Mouse (Mus musculus) heart, adult 18-20 months (tissue): ENCODE measurements around the gene Tango2. TPM values are rescaled to one million over a fixed set of nuclear protein-coding genes. Genes with fewer than 3 reads are reported as not detected.
A peak's percentile ranks its signal among the peaks of the same experiment; 100 is the strongest.

Experiments
- DNase-seq, 2 experiments: peaks; one replicate each; pipeline ENCODE4 v3.0.0; 2021 to 2022; ENCODE audit warnings: mixed read lengths in 1 of 2
- long read RNA-seq, 2 experiments: library from polyadenylated mRNA; stranded (forward); transcript quantifications; one replicate each; pipeline ENCODE4 v2.0.0; 2021
- total RNA-seq, 2 experiments: library from RNA; stranded (reverse); gene quantifications; 2 replicates each; pipeline ENCODE4 v1.2.3; 2021

Tango2 gene
- total RNA-seq: 100 to 1,000 TPM; 170 to 176 TPM
- long read RNA-seq, experiment 1, transcript Tango2-201 (9 exons, 1,622 nt): major isoform, 187 of 521 reads
- long read RNA-seq, experiment 1, partial matches to known transcripts: 214 of 521 reads
- long read RNA-seq, experiment 1, other reads (novel, unspliced or antisense): 119 of 521 reads
- long read RNA-seq, experiment 2, transcript Tango2-201 (9 exons, 1,622 nt): major isoform, 106 of 272 reads
- long read RNA-seq, experiment 2, partial matches to known transcripts: 99 of 272 reads
- long read RNA-seq, experiment 2, other reads (novel, unspliced or antisense): 67 of 272 reads

DNA sequence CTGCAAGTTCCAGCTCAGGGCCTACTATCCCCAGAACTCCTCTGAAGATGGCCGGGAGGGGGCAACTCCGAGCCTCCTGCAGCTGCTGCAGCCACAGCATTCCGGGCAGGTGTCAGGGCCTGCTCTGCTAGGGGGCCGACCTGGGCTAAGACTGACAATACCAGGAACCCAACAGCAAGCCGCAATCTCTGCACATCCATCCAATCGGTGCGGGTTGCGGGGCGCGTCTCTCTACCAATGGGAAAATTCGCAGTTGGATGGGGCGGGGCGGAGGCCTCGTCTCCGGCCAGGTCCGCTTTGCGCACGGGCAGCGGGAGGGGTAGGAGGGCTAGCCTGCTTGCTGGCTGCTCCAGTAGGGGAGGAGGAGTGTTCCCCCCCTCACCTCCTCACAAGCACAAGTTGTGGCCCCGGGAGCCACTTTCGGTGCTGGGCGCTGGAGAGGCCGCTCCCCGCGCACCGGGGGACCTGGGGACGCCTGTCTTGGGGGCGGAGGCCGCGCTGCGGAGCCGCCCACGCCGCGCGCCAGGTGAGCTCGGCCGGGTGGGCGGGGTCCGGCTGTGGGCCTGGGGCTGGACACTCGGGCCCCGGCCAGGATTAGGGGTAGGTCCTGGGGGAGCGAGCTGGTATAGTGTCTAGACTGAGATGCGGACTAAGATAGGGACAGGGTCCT lies at the start of gene Tango2, which contains the start of gene Arvcf:
Gene Tango2, minus strand, starts transcription at position 173 of the 670 bp plus-strand sequence.
Gene Arvcf, plus strand, starts transcription at position 252 of the 670 bp plus-strand sequence.
- DNase-seq: peak; percentile 90 to 93

DNA sequence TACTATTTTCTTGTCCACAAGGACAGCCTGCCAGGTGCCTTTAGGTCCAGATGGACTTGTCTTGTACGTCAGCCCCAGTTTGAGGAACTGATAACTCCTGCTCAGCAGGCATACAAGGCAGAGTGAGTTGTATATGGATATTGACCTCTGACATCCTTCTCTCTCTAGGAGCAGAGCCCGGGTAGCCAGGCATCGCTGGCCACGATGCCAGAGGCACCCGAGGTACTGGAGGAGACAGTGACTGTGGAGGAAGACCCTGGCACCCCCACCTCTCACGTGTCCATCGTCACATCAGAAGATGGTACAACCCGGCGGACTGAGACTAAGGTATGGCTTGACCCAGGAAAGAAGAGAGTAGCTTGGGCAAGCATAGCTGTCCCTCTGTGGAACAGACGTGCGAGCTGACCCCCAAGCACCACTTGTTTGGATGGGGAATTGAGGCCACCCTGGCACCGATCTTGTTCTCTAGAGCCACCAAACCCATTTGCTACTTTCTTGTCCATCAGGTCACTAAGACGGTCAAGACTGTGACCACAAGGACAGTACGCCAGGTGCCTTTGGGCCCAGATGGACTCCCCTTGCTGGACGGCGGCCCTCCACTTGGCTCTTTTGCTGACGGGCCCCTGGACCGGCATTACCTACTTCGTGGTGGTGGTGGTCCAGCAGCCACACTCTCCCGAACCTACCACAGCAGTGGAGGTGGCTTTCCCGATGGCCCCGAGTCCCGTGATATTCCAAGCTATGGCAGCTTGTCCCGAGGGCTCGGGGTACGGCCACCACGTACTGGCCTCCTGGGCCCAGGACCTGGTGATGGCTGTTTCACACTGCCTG lies 49.1 kb upstream of the Tango2 start:
- DNase-seq: no peak

DNA sequence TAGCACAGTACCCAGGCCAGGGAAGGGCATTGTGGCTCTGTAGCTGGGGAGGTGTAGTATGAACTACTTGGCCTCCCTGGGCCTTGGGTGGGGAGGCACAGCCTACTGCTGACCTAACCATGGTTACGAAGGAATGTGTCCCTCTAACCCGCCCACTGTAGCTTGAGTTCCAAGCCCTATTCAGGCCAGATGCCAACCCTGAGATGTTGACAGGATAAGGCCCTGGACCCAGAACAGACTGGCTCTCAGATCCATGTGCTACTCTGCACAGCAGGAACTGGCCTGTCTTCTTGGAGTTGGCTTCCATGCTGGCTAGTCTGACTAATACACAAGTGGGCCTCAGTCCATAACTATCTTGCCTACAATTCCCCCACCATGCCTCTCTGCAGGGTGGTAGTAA lies 48.3 kb upstream of the Tango2 start:
- peak in 1 of 2 experiments; percentile 56 for DNase-seq

DNA sequence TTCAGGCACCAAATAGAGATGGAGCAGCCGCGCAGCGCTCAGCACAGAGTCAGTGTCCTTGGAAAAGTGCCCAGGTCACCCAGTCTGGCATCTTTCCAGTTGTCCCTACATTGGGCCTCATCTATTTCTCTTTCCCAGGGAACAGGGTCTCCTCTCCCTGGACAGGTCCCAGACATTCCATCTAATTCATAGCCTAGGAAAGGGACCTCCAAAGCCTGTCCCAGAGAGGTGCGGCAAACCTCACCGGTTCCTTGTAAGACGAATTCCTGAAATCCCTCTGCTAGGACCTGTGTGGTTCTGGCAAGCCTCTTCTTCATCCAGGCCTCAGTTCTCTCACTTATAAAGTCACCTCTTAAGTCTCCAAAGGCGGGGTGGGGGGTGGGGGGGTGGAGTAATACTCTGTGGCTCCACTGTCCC lies 47.7 kb upstream of the Tango2 start:
- DNase-seq: peak; percentile 53 to 76

DNA sequence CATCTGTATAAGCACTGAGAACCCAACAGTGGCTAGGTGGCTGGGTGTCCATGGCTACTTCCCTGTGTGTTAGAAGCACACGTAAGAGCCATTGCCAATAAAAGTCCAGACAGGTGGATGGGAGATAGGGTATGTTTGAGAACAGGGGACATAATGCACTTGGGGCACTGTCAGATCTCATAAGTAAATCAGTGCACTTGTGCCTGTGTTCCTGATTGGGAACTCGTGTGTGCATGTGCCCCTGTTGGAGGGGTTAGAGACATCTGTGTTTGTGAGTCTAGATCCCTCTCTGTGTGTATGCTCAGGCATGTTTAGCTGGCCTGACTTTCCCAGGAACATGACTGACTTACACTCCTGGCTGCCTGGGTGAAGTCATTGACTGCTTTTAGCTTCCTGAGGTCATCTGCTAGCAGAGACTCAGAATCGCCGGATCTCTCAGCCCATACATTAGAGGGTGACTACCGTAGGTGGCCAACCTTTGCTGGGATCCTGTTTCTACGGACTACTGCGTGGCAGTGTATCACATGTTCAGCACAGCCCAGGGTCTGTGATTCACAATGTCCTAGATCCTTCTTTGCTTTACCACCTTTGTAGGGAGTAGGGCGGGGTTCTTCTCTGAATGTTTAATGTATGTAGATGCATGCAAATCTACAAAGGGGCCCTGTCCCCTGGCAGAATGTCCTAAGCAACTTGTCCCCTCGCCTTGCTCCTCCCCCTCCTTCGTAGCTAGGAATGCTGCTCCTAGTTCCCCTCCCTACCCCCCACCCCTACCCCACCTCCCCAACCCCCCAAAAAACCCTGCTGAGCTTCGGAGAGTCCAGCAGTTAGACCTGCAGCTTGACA lies 47.1 kb upstream of the Tango2 start:
- DNase-seq: peak; percentile 61 to 66

DNA sequence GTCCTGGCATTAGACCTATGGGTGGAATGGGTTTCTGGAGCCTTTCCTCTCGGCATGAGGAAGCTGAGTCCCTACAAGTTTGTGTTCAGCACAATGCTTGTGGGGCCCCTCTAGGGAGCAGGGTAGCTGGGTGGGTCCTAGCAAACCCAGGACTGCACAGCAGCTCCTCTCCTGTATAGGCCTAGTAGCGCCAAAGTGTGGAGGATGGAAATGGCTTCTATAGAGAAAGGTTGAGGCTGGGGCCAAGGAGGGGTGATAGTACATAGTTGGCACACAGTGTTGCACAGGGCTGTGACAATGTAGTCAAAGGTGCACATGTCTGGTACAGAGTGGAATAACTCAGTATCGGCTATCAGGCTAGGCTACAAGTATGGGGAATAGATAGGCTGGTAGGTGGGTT lies 46.2 kb upstream of the Tango2 start:
- DNase-seq: no peak

DNA sequence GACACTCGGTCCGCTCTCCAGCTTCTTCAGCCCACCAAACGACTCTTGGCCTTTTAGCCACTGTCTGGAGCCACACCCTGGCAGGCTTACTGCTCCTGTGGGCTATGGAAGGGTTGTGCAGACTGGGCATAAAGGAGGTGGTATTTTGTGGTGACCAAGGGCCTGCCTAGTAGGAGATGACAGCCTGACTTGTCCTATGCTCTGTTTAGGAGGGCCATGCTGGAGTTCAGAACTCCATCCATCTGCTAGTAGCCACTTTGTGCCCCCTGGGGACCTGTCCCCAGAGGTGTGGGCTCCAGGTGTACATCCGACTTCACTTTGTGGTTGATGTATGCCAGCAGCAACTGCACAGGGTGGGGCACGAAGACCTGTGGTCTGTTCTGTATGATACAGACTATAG lies 45.7 kb upstream of the Tango2 start:
- peak in 1 of 2 experiments; percentile 25 for DNase-seq

DNA sequence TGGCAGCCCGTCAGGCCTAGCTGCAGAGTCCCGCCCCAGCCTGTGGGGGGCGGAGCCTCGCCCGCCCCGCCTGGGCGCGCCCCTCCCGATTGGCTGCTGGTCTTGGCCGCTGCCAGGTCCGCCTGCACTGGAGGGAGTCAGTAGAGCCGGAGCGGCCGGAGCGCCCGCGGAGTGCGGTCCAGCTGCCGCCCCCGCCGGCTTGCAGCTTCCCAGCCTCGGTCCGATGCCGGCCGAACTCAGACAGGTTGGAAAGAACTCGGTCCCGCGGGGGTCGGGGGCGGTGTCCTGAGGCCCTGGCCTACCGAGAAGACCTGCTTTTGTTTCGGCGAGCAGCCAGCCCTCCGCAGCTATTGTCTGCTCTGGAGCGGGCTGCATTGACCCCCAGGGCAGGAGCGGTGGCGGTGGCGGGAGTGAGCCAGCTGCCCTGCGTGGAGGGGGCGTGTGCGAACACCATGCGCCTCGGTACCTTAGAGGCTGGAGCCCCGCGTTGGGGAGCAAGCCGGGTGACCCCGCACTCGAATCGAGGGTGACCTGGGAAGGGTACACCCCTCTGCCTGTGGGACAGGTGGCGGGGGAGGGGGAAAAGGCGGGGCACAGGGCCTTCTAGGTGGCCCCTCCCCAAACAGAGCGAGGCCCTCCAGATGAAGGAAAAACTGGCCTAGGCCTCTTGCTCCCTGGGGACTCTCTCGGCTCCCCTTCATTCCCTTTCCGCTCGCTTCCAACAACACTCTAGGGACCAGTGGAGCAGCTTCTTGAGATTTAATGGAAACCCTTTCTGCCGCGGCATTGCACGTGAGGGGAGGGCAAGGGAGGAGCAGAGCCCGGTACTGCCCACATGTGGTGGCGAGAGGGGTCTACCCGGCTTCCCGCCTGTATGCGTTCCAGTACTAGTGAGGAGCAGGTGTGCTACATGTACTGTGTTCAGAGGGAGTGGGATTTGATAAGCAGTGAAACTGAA lies 44.8 kb upstream of the Tango2 start:
- DNase-seq: peak; percentile 89 to 94

DNA sequence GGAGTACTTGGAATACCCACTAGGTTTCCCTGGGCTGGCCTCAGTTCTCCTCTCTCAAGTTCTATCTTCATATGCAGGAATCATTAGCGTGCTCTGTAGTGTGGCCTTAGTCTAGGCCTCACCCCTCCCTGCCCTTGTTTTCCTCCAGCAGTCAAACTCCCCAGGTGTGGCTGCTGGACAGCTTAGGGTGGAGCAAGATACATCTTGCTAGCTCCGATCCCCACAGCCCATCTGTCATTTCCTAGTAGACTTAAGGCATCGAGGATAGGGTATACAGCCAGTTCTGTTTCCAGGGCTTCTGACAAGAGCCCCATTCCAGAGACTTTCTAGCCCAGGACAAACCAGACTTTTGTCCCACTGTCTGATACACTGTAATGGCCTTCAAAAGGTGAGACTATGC lies 43.8 kb upstream of the Tango2 start:
- no peak for DNase-seq

DNA sequence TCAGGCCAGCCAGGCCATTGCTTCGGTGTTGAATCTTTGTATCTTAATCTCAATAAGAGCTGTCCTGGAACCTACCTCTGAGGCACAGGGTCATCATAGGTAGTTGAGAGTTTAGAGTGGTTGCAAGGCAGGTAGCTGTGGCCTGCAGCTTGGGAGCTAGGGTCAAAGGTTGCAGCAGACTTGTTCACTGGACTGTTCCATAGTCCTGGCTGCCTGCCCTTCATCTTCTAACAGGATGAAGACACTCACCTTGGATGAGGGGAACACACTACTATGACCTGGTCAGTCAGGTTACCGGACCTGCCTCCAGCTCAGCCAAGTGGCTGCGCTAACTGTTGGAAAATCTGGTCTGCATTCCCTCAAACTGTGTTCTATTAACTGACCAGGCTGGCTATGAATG lies 43.2 kb upstream of the Tango2 start:
- no peak for DNase-seq

DNA sequence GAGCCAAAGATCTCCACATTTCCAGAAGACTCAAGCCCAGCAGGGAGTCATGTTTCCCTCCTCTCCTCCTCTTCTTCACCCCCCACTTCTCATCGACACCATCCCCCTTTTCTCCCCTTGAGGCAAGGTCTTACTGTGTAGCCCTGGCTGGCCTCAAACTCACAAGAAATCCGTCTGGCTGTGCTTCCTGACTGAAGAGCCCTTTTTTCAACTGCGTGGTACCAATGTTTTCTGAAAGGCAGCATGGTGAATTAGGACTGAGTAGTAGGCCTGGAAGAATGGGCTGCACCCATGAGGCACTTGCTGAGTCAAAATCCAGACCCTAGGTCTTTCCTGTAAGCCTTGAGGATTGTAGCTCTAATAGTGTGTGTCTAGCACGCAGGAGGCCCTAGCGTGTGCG lies 42.5 kb upstream of the Tango2 start:
- DNase-seq: no peak

DNA sequence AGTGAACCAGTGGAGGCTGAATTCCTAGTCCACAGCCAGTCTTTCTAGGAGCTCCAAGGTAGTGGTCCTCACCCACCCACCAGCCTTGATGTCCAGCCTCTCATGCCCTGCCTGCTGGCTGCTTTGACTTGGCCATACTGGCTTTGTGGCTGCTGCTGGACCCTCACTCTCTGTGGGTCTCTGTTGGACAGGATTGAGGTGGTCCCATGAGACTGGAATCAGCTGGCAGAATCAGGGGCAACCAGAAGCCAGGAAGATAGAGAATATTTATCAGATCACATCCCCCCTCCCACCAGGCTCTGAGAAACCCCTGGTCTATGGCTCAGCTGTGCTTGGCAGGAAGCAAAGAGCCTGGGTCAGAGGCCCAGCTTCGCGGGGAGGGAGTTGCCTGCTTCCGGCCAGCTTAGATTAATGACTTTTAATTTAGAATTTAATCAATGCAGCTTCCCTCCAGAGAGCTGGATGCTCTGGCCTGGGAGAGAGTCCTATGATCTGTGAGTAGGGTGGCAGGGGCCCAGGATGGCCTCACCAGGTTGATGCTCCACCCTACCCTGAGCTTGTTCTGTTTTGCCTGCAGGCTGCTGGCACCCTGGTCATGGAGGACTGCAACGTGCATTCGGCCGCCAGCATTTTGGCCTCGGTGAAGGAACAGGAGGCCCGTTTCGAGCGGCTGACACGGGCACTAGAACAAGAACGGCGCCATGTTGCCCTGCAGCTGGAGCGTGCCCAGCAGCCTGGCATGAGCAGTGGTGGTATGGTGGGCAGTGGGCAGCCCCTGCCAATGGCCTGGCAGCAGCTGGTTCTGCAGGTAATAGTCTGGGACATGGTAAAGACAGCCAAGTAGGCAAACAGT lies 40.9 kb upstream of the Tango2 start:
- DNase-seq: no peak

DNA sequence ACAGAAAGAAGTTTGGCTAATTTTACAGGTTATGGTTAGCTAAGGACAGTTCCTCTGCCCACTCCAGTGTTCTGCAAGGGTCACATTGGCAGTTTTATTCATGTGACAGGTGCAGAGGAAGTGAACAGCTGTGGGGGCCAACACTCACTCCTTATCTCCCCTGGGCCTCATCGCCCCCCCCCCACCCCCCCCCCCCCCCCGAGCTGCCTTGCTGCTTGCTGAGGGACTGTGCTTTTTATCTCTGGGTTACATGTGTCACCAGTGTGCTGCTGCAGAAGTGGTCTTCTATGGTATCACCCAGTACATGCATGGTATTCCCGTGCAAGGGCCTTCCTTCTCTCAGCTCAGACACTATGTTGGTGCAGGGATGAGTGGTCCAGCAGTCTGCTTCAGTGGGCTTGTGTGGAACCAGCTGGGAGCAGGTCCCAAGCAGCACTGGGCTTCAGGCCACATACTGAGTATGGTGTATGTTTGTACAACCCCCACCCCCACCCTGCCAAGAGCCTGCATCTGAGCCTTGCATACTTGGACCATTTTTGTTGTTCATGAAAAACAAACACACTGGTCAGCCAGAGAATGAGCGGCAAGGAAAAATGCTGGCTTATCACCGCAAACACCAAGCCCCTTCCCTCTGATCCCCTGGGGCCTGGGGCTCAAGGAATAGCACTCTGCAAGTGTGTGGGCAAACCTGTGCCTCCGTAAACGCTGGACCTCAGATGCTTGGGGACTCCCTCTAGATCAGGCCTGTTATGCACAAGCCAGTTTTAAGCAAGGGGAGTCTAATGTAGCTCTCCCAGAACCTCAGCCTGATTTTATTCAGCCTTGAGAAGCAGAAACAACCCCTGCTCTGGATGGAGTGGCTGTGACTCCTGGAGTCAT lies 40.0 kb upstream of the Tango2 start:
- DNase-seq: no peak

DNA sequence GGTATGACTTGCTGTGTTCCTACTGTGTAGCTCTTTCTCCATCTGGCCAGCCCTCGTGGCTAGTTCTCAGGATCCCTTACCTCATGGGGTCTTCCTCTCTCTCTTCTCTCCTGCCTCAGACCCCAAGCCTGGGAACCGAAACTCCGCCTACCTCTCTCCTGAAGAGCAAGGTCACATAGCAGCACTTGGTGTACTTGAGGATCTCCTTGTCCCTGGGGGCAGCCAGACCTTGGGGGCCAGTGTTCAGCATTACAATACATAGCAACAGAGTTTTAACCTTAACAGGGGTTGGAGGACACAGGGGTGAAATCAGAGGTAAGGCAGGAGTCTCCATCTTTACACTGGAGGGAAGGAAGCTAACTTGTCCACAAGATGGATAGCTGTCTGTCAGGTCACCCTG lies 39.1 kb upstream of the Tango2 start:
- no peak for DNase-seq

DNA sequence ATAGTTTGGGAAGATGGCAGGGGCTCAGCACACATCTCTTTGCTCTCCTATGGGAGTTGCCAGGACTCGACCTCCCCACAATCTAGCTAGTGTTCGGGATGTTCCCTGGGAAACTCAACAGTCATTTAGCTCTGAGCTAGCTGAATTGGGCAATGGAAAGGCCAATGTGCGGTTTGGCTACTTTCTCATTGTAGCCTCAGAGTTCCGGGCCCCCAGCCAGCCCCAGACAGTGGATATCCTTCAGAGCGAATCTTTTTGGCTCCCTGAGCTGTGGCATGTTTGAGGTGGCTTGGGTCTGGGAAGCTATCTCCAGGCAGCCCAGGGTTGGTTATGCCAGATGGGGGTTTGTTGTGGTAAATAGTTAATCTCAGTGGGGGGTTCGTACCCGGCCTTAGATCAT lies 38.5 kb upstream of the Tango2 start:
- DNase-seq: peak; percentile 36 to 43

DNA sequence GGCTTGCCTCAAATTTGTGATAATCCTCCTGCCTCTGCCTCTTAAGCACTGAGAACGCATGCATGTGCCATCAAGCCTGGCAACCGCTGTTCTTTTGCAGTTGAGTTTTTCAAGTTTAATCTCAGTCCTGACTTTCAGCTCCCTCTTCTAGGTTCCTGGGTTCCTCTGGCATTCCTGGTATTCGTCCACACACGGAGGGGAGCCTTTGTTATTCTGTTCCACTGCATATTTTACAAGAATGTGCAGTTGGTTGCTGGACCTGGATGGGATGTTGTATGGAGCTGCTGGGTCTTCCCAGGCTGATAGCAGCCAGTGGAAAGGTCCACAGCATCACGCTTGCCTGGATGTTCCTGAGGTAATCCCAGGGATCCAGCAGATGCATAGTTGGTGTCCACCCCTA lies 37.5 kb upstream of the Tango2 start:
- DNase-seq: no peak

DNA sequence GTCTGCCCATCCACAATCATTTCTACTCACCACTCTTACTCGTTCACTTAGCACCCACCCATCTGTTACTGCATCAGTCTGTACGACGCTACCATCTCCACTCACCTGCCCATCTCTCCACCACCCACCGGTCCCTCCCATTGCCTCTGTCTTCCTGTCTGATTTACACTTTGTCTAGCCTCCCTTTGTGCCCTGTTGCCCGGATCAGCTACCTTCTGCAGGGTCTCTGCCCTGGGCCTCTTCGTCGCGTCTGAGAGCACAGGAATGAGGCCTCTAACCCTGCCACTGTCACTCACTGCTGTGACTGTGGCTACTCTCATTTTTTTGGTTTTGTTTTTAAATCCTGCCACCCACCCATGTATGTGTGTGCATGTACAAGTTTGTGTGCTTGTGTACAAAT lies 36.8 kb upstream of the Tango2 start:
- DNase-seq: no peak

DNA sequence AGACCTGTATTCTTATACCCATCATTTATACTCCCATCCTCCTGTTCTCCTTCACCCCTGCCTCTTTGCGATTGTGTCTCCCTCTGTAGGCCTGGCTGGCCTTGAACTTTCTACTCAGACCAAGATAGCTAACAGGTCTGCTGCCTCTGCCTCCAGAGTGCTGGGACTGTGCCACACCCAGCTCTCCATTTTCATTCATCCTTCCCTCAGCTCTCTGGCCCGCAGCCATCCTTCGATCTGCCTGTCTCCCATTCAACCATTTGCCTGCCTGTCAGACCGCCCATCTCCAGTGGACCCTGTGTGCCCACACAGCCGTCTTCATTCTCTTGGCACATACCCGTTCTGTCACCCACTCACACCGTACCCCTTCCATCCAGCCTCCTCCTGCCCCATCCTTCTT lies 36.3 kb upstream of the Tango2 start:
- no peak for DNase-seq

DNA sequence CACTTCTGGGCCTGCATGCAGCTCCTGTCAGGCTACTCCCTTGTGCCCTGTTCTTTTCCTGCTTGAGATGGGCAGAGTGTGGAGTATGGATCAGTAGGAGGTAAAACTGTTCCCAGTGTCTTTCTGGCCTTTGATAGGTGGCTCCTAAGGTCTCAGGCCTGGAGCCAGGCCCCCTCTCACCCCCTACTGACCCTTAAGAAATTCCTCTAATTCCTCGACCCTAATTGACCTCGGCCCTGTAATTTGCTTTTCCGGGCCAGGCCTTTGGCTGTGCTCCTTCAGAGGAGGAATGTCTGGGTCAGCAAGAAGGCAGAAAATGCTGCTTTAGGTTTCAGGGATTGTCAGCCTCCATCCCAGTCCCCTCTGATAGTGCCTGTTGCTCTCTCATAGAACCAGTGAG lies 35.9 kb upstream of the Tango2 start:
- no peak for DNase-seq
